Mouse (Mus musculus): ENCODE data around the gene Ap5b1. TPM values are rescaled to one million over a fixed set of nuclear protein-coding genes. Genes with fewer than 3 reads are reported as not detected.

Gene Ap5b1
- polyA plus RNA-seq (2016; fragmentation: Nextera tagmentation; extraction: Ambion mirVana): 2.2 and 2.6 TPM in 2 replicates

DNA sequence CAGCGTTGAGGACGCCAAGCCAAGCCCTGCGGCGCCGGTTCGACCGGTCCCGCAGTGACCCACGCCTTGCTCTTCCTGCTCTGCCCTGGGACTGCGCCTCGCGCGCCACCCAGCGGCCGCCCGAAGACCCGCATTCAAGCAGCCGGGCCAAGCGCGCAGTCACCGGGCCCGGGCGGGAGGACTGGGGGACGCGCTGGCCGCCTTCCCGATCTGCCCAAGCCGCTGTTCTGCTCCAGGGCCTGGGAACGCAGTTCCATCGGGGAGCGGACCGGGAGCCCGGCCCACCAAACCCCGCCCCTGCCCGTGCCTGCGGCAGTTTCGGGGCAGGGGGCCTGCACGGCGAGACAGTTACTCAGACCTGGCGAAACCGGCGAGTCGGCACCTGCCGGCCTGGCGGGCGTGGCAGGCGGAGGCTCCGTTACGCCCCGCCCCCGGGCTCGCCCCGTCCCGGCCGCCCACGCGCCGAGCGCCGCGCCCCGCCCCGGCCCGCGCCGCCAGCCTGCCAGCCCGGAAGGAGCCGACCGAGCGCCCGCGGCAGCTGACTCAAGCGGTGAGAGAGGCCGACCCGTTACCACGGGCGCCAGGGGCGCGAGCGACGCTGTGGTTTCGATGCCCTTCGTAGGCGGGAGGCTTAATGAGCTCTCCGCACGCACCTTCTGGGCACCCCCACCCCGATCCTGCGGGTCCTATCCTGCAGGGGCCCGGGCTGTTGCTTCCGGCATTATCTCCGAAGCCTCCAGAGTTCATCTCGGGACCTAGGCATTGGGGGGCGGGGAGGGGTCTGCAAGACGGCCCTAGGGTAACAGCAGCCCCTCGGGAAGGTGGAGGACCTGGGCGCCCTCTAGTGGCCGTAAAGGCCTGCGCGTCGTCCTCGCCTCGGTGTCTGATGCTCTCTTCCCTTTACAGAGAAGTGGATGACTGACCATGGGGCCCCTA is at the start of gene Ap5b1:
Gene Ap5b1 (plus strand): TSS at position 492 of the 936 bp plus-strand sequence.
- Histone ChIP-seq H3K9me3 (no peaks in the 10 kb centered on the region), H3K9ac (replicated peaks) (peak within 1 kb of the TSS; percentile 79), H3K4me2 (replicated peaks) (peak within 1 kb of the TSS; percentile 91), H3K27me3 (peaks cover 49% of the 10 kb centered on the region), H3K27ac (replicated peaks) (peak within 1 kb of the TSS; percentile 87), H3K4me1 (peaks cover 20% of the 10 kb centered on the region), H3K4me3 (peak within 1 kb of the TSS; percentile 79), H3K36me3 (no peaks in the 10 kb centered on the region; the same call in 1 of the 2 replicates)
- under 1% methylated on average over 92 of the region's 102 CpGs for WGBS
- peak; percentile 83 for ATAC-seq (ENCODE audit: low FRiP score, low read depth)

DNA sequence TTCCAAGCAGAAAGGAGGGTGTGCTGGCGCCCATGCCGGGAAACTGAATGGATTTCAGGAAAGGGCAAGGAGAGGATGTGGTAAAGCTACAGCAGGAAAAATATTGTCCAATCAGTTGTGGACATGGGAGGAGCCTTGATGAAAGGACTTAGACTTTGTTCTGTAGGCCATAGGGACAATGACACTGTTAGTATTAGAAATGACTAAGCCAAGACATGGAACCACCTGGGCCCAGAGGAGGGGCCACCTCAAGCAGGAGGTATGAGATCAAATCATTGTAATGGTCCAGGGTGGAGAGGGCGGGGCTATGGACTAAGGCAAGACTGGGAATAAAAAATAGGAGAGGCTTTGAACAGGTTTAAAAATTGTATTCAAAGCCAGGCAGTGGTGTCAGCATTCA is 49.1 kb upstream of the Ap5b1 start:
- WGBS: 89% methylated on average over 3 of the region's 3 CpGs
- H3K4me3 ChIP-seq: no peak overlapping the region
- ATAC-seq (ENCODE audit: low FRiP score, low read depth): no peak
- no peaks in the 10 kb centered on the region for H3K9me3 ChIP-seq
- no peak overlapping the region for H3K27ac ChIP-seq (replicated peaks)
- no peaks in the 10 kb centered on the region for H3K4me1 ChIP-seq
- no peaks in the 10 kb centered on the region for H3K27me3 ChIP-seq
- H3K36me3 ChIP-seq: no peaks in the 10 kb centered on the region
- no peak overlapping the region for H3K9ac ChIP-seq (replicated peaks)
- no peak overlapping the region for H3K4me2 ChIP-seq (replicated peaks)

DNA sequence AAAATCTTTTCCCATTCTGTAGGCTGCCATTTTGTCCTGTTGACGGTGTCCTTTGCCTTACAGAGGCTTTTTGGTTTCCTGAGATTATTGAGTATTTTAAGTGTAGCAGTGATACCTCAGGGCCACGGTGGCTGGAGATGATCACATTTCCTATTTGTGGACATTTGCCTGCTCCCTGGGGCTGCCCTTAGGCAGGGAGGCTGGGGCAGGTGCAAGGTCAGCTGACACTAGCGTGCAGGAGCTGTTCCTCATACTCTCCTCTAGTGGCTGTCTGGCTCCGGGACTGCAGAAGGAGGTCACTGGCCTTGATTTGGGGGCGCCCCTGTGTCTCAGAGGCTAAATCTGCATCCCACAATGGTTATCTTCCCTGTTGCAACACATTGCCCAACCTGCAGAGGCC is 42.6 kb upstream of the Ap5b1 start:
- H3K9me3 ChIP-seq: no peaks in the 10 kb centered on the region
- H3K27me3 ChIP-seq: peaks cover 1% of the 10 kb centered on the region
- H3K4me2 ChIP-seq (replicated peaks): no peak overlapping the region
- no peak overlapping the region for H3K4me3 ChIP-seq
- H3K36me3 ChIP-seq: no peaks in the 10 kb centered on the region
- no peak overlapping the region for H3K9ac ChIP-seq (replicated peaks)
- H3K27ac ChIP-seq (replicated peaks): no peak overlapping the region
- 64% methylated on average over 5 of the region's 5 CpGs for WGBS
- no peak for ATAC-seq (ENCODE audit: low FRiP score, low read depth)
- H3K4me1 ChIP-seq: peaks cover 13% of the 10 kb centered on the region

DNA sequence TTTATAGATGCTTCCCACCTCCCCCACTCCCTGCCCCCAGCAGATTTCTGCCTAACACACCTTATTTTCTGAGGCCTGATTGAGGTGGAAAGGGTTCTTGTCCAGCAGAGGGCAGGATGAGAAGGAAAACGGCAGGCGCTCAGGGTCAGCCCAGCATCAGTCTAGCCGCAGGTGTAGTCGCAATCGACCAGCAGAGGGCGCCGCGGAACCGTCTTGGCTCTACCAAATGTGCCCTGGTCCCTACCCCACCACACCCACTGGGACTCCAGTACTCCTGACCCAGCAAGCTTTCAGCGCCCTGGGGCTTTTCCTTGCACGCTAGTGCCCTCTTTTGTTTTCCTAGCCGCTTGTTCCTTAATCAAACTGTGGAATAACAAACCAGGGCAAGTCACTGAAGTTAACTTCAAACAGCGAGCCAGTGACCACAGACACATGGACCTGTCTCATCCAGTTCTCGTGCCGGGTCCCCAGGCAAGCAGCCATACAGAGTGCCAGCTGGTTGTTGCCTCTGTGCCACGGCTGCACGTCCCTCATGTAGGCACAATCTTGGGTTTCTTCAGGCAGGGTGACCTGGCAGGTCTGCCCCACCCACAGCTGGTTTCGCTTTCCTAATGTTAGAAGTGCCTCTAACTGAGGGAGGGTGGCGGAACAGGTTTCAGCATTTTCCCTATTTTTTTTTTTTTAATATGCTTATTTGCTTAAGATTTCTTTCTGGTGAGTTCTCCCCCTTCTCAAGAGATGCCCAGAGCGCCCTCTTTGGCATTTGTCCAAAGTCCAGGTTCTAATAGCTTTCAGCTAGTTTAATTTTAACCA is 38.3 kb upstream of the Ap5b1 start:
- Histone ChIP-seq H3K4me1 (peaks cover 20% of the 10 kb centered on the region), H3K27me3 (peaks cover 23% of the 10 kb centered on the region), H3K9ac (replicated peaks) (no peak overlapping the region), H3K9me3 (no peaks in the 10 kb centered on the region), H3K27ac (replicated peaks) (peak overlapping the region; percentile 40), H3K36me3 (no peaks in the 10 kb centered on the region), H3K4me2 (replicated peaks) (peak overlapping the region; percentile 37), H3K4me3 (0 out of 2 replicates have a peak overlapping the region, but pooled peaks have one; percentile 9)
- ATAC-seq (ENCODE audit: low FRiP score, low read depth): peak; percentile 90
- WGBS: 13% methylated on average over 20 of the region's 20 CpGs

DNA sequence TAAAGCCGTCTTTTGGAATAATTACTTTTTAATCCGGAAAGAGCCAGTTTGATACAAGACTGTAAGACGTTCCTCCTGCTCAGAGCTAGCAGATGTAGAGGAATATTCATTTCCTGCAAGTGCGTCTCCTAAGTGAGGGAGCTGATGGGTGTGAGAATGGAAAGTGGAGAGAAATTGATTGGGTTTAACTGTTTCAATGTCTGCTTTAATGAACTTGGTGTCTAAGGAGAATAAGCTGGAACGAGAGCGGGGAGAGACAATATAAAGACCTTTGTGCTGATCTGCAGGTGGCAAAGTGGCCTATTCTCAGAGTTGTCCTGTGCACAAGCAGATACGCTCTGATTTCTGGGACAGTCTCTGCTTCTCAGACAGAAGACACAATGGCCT is 37.7 kb upstream of the Ap5b1 start:
- H3K4me3 ChIP-seq: no peak overlapping the region
- peak overlapping the region; percentile 19; the same call in 1 of the 2 replicates for H3K4me2 ChIP-seq (replicated peaks)
- ATAC-seq (ENCODE audit: low FRiP score, low read depth): no peak; the same call in 1 of the 2 replicates
- H3K9me3 ChIP-seq: no peaks in the 10 kb centered on the region
- no peaks in the 10 kb centered on the region for H3K36me3 ChIP-seq
- H3K27me3 ChIP-seq: peaks cover 23% of the 10 kb centered on the region
- peak overlapping the region; percentile 40 for H3K27ac ChIP-seq (replicated peaks)
- H3K4me1 ChIP-seq: peaks cover 20% of the 10 kb centered on the region
- WGBS: 28% methylated on average over 7 of the region's 7 CpGs
- 0 out of 2 replicates have a peak overlapping the region, but pooled peaks have one; percentile 29 for H3K9ac ChIP-seq (replicated peaks)

DNA sequence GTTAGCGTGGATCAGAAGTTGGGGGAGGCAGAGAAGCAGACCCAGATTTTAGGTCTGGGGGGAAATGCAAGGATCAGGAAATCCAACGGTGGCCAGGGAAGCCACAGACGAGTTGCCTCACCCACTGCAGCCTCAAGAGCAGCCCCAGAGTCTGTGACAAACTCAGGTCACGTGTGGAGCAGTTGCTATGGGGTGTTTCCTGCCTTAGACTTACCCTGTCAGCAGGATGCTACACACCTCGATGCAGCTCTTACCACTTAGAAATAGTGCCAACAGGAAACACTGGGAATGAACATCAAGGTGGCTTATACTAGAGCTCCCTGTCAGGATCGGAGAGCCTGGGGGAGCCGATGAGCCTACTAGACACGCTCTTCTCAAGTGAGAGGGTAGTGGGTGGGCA is 35.3 kb upstream of the Ap5b1 start:
- H3K27ac ChIP-seq (replicated peaks): no peak overlapping the region
- no peak for ATAC-seq (ENCODE audit: low FRiP score, low read depth)
- no peak overlapping the region for H3K4me2 ChIP-seq (replicated peaks)
- no peak overlapping the region for H3K4me3 ChIP-seq
- no peaks in the 10 kb centered on the region for H3K9me3 ChIP-seq
- 78% methylated on average over 8 of the region's 8 CpGs for WGBS
- peaks cover 20% of the 10 kb centered on the region for H3K4me1 ChIP-seq
- H3K27me3 ChIP-seq: peaks cover 31% of the 10 kb centered on the region
- H3K36me3 ChIP-seq: no peaks in the 10 kb centered on the region
- no peak overlapping the region for H3K9ac ChIP-seq (replicated peaks)

DNA sequence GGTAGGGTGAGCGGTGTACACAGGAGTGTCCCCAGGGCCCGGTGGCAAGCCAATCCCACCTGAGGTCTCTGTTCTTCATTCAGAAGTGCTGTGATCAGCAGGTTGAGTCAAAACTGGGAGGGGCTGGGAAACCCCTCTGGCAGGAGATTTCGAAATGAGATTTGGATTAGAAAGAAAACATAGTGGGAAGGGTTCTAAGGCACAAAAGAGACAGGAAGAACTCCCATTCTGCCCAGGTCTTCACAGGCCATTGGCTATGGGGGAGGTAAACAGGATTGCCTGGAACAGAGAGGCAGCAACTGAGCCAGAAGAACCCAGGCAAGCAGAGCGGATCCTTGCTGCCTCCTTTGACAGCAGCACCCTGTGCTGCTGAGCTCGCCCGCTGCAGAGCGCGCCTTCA is 29.0 kb upstream of the Ap5b1 start:
- Histone ChIP-seq H3K9ac (replicated peaks) (no peak overlapping the region), H3K4me2 (replicated peaks) (no peak overlapping the region), H3K9me3 (no peaks in the 10 kb centered on the region), H3K27me3 (0 out of 2 replicates have a peak, but pooled peaks cover 8% of the 10 kb centered on the region), H3K36me3 (no peaks in the 10 kb centered on the region), H3K27ac (replicated peaks) (no peak overlapping the region), H3K4me3 (no peak overlapping the region), H3K4me1 (no peaks in the 10 kb centered on the region)
- ATAC-seq (ENCODE audit: low FRiP score, low read depth): no peak
- 65% methylated on average over 8 of the region's 8 CpGs for WGBS

DNA sequence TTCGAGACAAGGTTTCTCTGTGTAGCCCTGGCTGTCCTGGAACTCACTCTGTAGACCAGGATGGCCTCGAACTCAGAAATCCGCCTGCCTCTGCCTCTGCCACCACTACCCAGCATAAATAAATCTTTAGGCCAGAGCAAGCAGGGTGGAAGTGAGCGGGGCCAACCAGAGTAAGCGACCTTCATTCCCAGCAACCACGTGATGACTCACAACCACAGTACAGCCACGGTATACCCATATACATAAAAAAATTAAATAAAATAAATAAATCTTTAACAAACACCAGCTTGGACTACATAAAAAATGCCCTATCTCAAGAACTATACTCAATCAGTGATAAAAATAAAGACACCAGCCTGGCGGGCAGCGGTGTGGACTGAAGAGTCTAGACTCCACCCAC is 24.5 kb upstream of the Ap5b1 start:
- Histone ChIP-seq H3K9ac (replicated peaks) (no peak overlapping the region), H3K4me3 (no peak overlapping the region), H3K9me3 (no peaks in the 10 kb centered on the region), H3K27ac (replicated peaks) (no peak overlapping the region), H3K4me1 (no peaks in the 10 kb centered on the region), H3K36me3 (no peaks in the 10 kb centered on the region), H3K4me2 (replicated peaks) (no peak overlapping the region), H3K27me3 (no peaks in the 10 kb centered on the region)
- WGBS: 90% methylated on average over 9 of the region's 9 CpGs
- no peak for ATAC-seq (ENCODE audit: low FRiP score, low read depth)

DNA sequence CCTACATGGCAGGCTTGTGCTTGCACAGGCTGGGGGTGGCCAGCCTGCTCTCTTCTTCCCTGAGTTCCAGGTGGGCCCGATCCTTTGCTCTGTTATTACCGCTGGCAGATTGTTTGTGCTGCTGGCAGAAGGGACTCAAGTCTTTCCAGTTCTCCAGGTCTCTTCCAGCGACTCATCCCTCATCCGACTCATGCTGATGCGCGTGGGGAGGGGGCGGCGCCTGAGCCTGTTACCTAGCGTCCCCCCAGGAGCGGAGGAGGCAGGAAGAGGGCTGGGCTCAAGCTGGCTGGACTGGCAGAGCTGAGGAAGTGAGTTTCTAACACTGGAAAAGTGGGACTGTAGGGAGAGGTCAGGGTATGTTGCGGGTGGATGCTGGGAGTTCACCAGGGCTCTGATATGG is 23.8 kb upstream of the Ap5b1 start:
- Histone ChIP-seq H3K9ac (replicated peaks) (no peak overlapping the region), H3K4me2 (replicated peaks) (no peak overlapping the region), H3K36me3 (no peaks in the 10 kb centered on the region), H3K4me3 (no peak overlapping the region), H3K4me1 (no peaks in the 10 kb centered on the region), H3K9me3 (no peaks in the 10 kb centered on the region), H3K27me3 (no peaks in the 10 kb centered on the region), H3K27ac (replicated peaks) (no peak overlapping the region)
- 58% methylated on average over 11 of the region's 11 CpGs for WGBS
- no peak for ATAC-seq (ENCODE audit: low FRiP score, low read depth)

DNA sequence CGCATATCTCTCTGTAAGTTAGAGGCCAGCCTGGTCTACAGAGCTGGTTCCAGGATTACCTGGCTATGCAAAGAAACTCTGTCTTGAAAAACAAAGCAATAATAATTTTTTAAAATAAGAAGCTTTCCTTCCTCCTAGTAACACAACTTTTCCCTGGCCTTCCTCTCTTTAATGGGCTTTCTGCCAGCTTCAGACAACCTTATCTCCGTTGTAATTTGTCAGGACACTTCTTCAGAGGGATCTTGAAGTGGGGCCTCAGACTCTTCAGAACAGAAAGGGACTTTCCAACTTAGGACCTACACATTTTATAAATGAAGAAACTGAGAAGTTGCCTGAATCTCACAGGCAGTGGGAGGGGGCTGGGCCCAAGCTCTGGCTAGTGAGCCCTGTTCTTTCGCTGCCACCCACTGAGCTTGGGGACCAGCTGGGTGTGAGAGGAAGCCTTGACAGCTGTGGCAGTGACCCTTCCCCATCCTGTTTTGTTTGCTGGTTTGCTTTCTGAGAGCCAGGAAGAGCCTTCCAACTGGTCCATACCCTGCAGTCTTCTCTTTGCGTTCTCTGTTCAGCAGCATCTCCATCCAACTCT is 20.3 kb upstream of the Ap5b1 start:
- no peak overlapping the region for H3K27ac ChIP-seq (replicated peaks)
- no peak overlapping the region for H3K4me3 ChIP-seq
- no peak overlapping the region for H3K9ac ChIP-seq (replicated peaks)
- WGBS: 82% methylated on average over 4 of the region's 4 CpGs
- H3K4me1 ChIP-seq: no peaks in the 10 kb centered on the region
- H3K4me2 ChIP-seq (replicated peaks): no peak overlapping the region
- no peaks in the 10 kb centered on the region for H3K9me3 ChIP-seq
- H3K36me3 ChIP-seq: no peaks in the 10 kb centered on the region
- H3K27me3 ChIP-seq: 0 out of 2 replicates have a peak, but pooled peaks cover 5% of the 10 kb centered on the region
- no peak for ATAC-seq (ENCODE audit: low FRiP score, low read depth)

DNA sequence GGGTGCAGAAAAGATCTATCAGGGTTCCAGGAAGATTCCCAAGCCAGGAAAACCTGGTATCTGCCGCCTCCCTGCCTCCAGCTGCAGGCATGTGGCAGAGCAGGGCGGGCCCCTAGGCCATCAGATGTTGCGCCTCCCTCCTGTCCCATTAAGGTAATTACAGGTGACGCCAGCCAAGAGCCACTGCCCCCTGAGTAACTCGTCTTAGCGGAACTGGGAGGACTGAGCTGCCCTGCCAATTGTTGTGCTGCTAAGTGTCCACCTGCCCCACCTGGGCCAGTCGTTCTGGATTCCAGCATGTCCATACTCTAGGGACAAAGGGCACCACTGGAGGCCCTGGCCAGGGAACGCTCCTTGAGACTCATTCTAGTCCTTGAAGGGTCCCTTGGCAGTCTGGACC is 14.0 kb upstream of the Ap5b1 start:
- H3K27me3 ChIP-seq: peaks cover 49% of the 10 kb centered on the region

More for the DNA sequence above, 14.0 kb upstream of the Ap5b1 start:
- H3K27ac ChIP-seq (replicated peaks): no peak overlapping the region
- H3K4me2 ChIP-seq (replicated peaks): no peak overlapping the region
- no peak for ATAC-seq (ENCODE audit: low FRiP score, low read depth)
- no peaks in the 10 kb centered on the region for H3K4me1 ChIP-seq
- no peaks in the 10 kb centered on the region for H3K9me3 ChIP-seq
- 60% methylated on average over 8 of the region's 8 CpGs for WGBS
- no peak overlapping the region for H3K4me3 ChIP-seq
- no peaks in the 10 kb centered on the region for H3K36me3 ChIP-seq
- H3K9ac ChIP-seq (replicated peaks): no peak overlapping the region
